Mouse (Mus musculus) forebrain, embryonic 12.5 days (tissue): ENCODE results near the gene Dzank1. TPM values are rescaled to one million over a fixed set of nuclear protein-coding genes. Genes with fewer than 3 reads are reported as not detected.

Experiments
- ATAC-seq: fragments of 200-750 bp; cut with Nextera tagmentation; 2 replicates; pipeline ENCODE4 v1.8.0; 2017; ENCODE audit warnings: moderate TSS enrichment; ENCODE audit not compliant: low FRiP score
- H3K27ac ChIP-seq: fragments of 300-500 bp; sonication (generic); 2 replicates; pipeline ENCODE4 v1.5.1; 2016; ENCODE audit warnings: mild to moderate bottlenecking
- H3K27me3 ChIP-seq: fragments of 300-500 bp; sonication (generic); 2 replicates; pipeline ENCODE4 v1.6.1; 2016; ENCODE audit warnings: mild to moderate bottlenecking
- H3K36me3 ChIP-seq: fragments of 300-500 bp; sonication (generic); replicated peaks from 2 replicates; pipeline ENCODE4 v1.6.1; 2016; ENCODE audit warnings: mild to moderate bottlenecking
- H3K4me1 ChIP-seq: fragments of 300-500 bp; sonication (generic); 2 replicates; pipeline ENCODE4 v1.6.1; 2016
- H3K4me2 ChIP-seq: fragments of 300-500 bp; sonication (generic); 2 replicates; pipeline ENCODE4 v1.6.1; 2016; ENCODE audit warnings: mild to moderate bottlenecking, moderate library complexity
- H3K4me3 ChIP-seq: fragments of 300-500 bp; sonication (generic); replicated peaks from 2 replicates; pipeline ENCODE4 v1.5.1; 2016; ENCODE audit warnings: mild to moderate bottlenecking
- H3K9ac ChIP-seq: fragments of 300-500 bp; sonication (generic); 2 replicates; pipeline ENCODE4 v1.6.1; 2016; ENCODE audit warnings: mild to moderate bottlenecking
- H3K9me3 ChIP-seq: fragments of 300-500 bp; sonication (generic); 2 replicates; pipeline ENCODE4 v1.6.1; 2016
- WGBS: fragments of 180-500 bp; shearing (Covaris S2); methylation state at CpG from one replicate; pipeline ENCODE4 v1.1.7; 2016; 5-methylcytosine and 5-hydroxymethylcytosine counted together
- polyA plus RNA-seq: library from polyadenylated mRNA; unstranded; fragments of >200 nt; fragmentation: Nextera tagmentation; extraction: Ambion mirVana; gene quantifications from 2 replicates; pipeline ENCODE4 v1.2.1, GENCODE M21; 2016

Gene Dzank1
- polyA plus RNA-seq, 1 experiment from 2014 or later: 4.9 TPM

- no peak for ATAC-seq
- Histone ChIP-seq H3K27ac (no peak overlapping the region), H3K4me3 (no peak overlapping the region), H3K4me1 (no peaks in the 10 kb centered on the region), H3K9ac (no peak overlapping the region), H3K4me2 (no peak overlapping the region), H3K9me3 (no peaks in the 10 kb centered on the region), H3K36me3 (no peaks in the 10 kb centered on the region), H3K27me3 (no peaks in the 10 kb centered on the region)
- WGBS: 85% methylated on average over 5 of the region's 5 CpGs
These were observed 95.9 kb downstream of the Dzank1 start for GRCm38 (mm10) chr2:144431286-144431825.

GRCm38 (mm10) chr2:144429171-144429570 lies 98.0 kb downstream of the Dzank1 start:
- Histone ChIP-seq H3K9ac (no peak overlapping the region), H3K27ac (no peak overlapping the region), H3K4me1 (no peaks in the 10 kb centered on the region), H3K36me3 (no peaks in the 10 kb centered on the region), H3K27me3 (no peaks in the 10 kb centered on the region), H3K4me2 (no peak overlapping the region), H3K4me3 (no peak overlapping the region), H3K9me3 (no peaks in the 10 kb centered on the region)
- 89% methylated on average over 7 of the region's 7 CpGs for WGBS
- no peak for ATAC-seq

GRCm38 (mm10) chr2:144428659-144429058 lies 98.6 kb downstream of the Dzank1 start:
- Histone ChIP-seq H3K9ac (no peak overlapping the region), H3K9me3 (no peaks in the 10 kb centered on the region), H3K4me2 (no peak overlapping the region), H3K27ac (no peak overlapping the region), H3K4me3 (no peak overlapping the region), H3K36me3 (no peaks in the 10 kb centered on the region), H3K27me3 (no peaks in the 10 kb centered on the region), H3K4me1 (no peaks in the 10 kb centered on the region)
- WGBS: 91% methylated on average over 8 of the region's 8 CpGs
- no peak for ATAC-seq

- no peaks in the 10 kb centered on the region for H3K9me3 ChIP-seq
- no peak overlapping the region for H3K4me3 ChIP-seq
- H3K27ac ChIP-seq: no peak overlapping the region
- 84% methylated on average over 5 of the region's 5 CpGs for whole genome bisulfite sequencing
- no peak overlapping the region for H3K4me2 ChIP-seq
- no peak overlapping the region for H3K9ac ChIP-seq
- no peaks in the 10 kb centered on the region for H3K27me3 ChIP-seq
- ATAC-seq: no peak
- no peaks in the 10 kb centered on the region for H3K36me3 ChIP-seq
- H3K4me1 ChIP-seq: no peaks in the 10 kb centered on the region
These were observed 99.4 kb downstream of the Dzank1 start for GRCm38 (mm10) chr2:144427852-144428251.

- Histone ChIP-seq H3K4me3 (no peak overlapping the region), H3K4me2 (no peak overlapping the region), H3K9me3 (no peaks in the 10 kb centered on the region), H3K36me3 (no peaks in the 10 kb centered on the region), H3K9ac (no peak overlapping the region), H3K4me1 (no peaks in the 10 kb centered on the region), H3K27ac (no peak overlapping the region), H3K27me3 (no peaks in the 10 kb centered on the region)
- 80% methylated on average over 1 of the region's 1 CpGs for WGBS
- no peak for ATAC-seq
These were observed 101.5 kb downstream of the Dzank1 start for GRCm38 (mm10) chr2:144425761-144426160.

GRCm38 (mm10) chr2:144422094-144422675 lies 105.0 kb downstream of the Dzank1 start:
- H3K4me1 ChIP-seq: peaks cover 10% of the 10 kb centered on the region
- no peaks in the 10 kb centered on the region for H3K27me3 ChIP-seq
- WGBS: 91% methylated on average over 10 of the region's 10 CpGs
- H3K9ac ChIP-seq: no peak overlapping the region
- H3K27ac ChIP-seq: no peak overlapping the region
- H3K36me3 ChIP-seq: no peaks in the 10 kb centered on the region
- H3K9me3 ChIP-seq: no peaks in the 10 kb centered on the region
- H3K4me3 ChIP-seq: no peak overlapping the region
- ATAC-seq: no peak
- H3K4me2 ChIP-seq: no peak overlapping the region

Other genes starting within 250 kb of the Dzank1 start
- gene Ovol2, start 195.3 kb downstream of the Dzank1 start, polyA plus RNA-seq: 0.13 and 0.17 TPM in 2 replicates
- gene Kat14, start 158.4 kb downstream of the Dzank1 start, polyA plus RNA-seq: 41.2 and 42.9 TPM in 2 replicates
- 0.49 and 2.3 TPM in 2 replicates for gene Pet117, start 158.4 kb downstream of the Dzank1 start, polyA plus RNA-seq
- 38.9 and 39.5 TPM in 2 replicates for gene Polr3f, start 304 bp upstream of the Dzank1 start, polyA plus RNA-seq
- gene Rbbp9, start 23.5 kb upstream of the Dzank1 start, polyA plus RNA-seq: 56.8 and 59.1 TPM in 2 replicates
- gene Sec23b, start 28.8 kb upstream of the Dzank1 start, polyA plus RNA-seq: 107 and 115 TPM in 2 replicates
- 47.5 and 49.8 TPM in 2 replicates for gene Smim26, start 66.6 kb upstream of the Dzank1 start, polyA plus RNA-seq
- 35.5 and 39.3 TPM in 2 replicates for gene Dtd1, start 72.5 kb upstream of the Dzank1 start, polyA plus RNA-seq